Mouse (Mus musculus) CH12.LX (cell line): ENCODE data around the gene Dapl1.

Experiments
- CHD2 ChIP-seq: IDR thresholded peaks from 2 replicates; pipeline ENCODE4 v1.6.1; 2011; ENCODE audit warnings: low read length, improper control_type of control experiment
- CTCF ChIP-seq, 2 experiments: IDR thresholded peaks in 1 of 2; conservative IDR thresholded peaks in 1 of 2; 2 replicates each; pipeline ENCODE4 v1.5.1; 2011 to 2012; ENCODE audit warnings: low read depth in 2 of 2, low read length in 2 of 2, improper control_type of control experiment in 1 of 2, inconsistent platforms in 1 of 2, mild to moderate bottlenecking in 1 of 2, moderate library complexity in 1 of 2
- EP300 ChIP-seq: IDR thresholded peaks from 2 replicates; pipeline ENCODE4 v1.6.1; 2011; ENCODE audit warnings: low read length, improper control_type of control experiment
- HCFC1 ChIP-seq: IDR thresholded peaks from 2 replicates; pipeline ENCODE4 v1.6.1; 2012; ENCODE audit warnings: low read depth, mild to moderate bottlenecking, inconsistent platforms, low read length, improper control_type of control experiment
- MEF2A ChIP-seq: IDR thresholded peaks from 2 replicates; pipeline ENCODE4 v1.6.1; 2014; ENCODE audit warnings: low read depth, mild to moderate bottlenecking, inconsistent platforms, low read length, improper control_type of control experiment, borderline replicate concordance
- POLR2A ChIP-seq: IDR thresholded peaks from 2 replicates; pipeline ENCODE4 v1.6.1; 2011; ENCODE audit warnings: low read depth, mild to moderate bottlenecking, improper control_type of control experiment, low read length
- ZC3H11A ChIP-seq: IDR thresholded peaks from 2 replicates; pipeline ENCODE4 v1.6.1; 2012; ENCODE audit warnings: low read depth, mild to moderate bottlenecking, inconsistent platforms, low read length, improper control_type of control experiment
- ZMIZ1 ChIP-seq: IDR thresholded peaks from 2 replicates; pipeline ENCODE4 v1.6.1; 2012; ENCODE audit warnings: low read depth, mild to moderate bottlenecking, inconsistent platforms, low read length, improper control_type of control experiment

GRCm38 (mm10) chr2:59530811-59531210 lies 46.4 kb downstream of the Dapl1 start:
- no peak for TF ChIP-seq POLR2A
- no peak for TF ChIP-seq ZC3H11A
- no peak for TF ChIP-seq EP300
- no peak for TF ChIP-seq CTCF (conservative IDR thresholded peaks at IDR 0.05 in 1 of 2, IDR thresholded peaks at IDR 0.05 in 1 of 2; ENCODE audit: low read depth in 2 of 2, low read length in 2 of 2)
- TF ChIP-seq ZMIZ1, result no peak
- no peak for TF ChIP-seq CHD2
- no peak for TF ChIP-seq HCFC1
- TF ChIP-seq MEF2A, result no peak
